Mouse (Mus musculus) embryonic facial prominence, embryonic 10.5 days (tissue): Measurements from ENCODE around the gene Rufy1. TPM values are rescaled to one million over a fixed set of nuclear protein-coding genes. Genes with fewer than 3 reads are reported as not detected.
"Not testable (repeated sequence)": the region's sequence is repeated elsewhere in the genome, so short reads cannot be mapped to it uniquely, and the experiment has no call there.

Experiments used
- DNase-seq: peaks from one replicate; pipeline ENCODE4 v3.0.0-alpha.2; 2017; ENCODE audit warnings: low spot score
- H3K27ac ChIP-seq: fragments of 300-500 bp; sonication (generic); replicated peaks from 2 replicates; pipeline ENCODE4 v1.5.1; 2016; ENCODE audit warnings: mild to moderate bottlenecking
- H3K27me3 ChIP-seq: fragments of 300-500 bp; sonication (generic); replicated peaks from 2 replicates; pipeline ENCODE4 v1.6.1; 2016; ENCODE audit warnings: low read depth, mild to moderate bottlenecking; ENCODE audit not compliant: poor library complexity, severe bottlenecking
- H3K36me3 ChIP-seq: fragments of 300-500 bp; sonication (generic); replicated peaks from 2 replicates; pipeline ENCODE4 v1.6.1; 2016; ENCODE audit warnings: mild to moderate bottlenecking, moderate library complexity
- H3K4me1 ChIP-seq: fragments of 300-500 bp; sonication (generic); 2 replicates; pipeline ENCODE4 v1.6.1; 2016
- H3K4me3 ChIP-seq: fragments of 300-500 bp; sonication (generic); 2 replicates; pipeline ENCODE4 v1.5.1; 2016; ENCODE audit warnings: mild to moderate bottlenecking, moderate library complexity
- H3K9me3 ChIP-seq: fragments of 300-500 bp; sonication (generic); 2 replicates; pipeline ENCODE4 v1.6.1; 2016; ENCODE audit warnings: mild to moderate bottlenecking
- WGBS: fragments of 180-500 bp; shearing (Covaris S2); methylation state at CpG from one replicate; pipeline ENCODE4 v1.1.7; 2016; 5-methylcytosine and 5-hydroxymethylcytosine counted together
- polyA plus RNA-seq: library from polyadenylated mRNA; unstranded; fragments of >200 nt; fragmentation: Nextera tagmentation; extraction: Ambion mirVana; gene quantifications from 2 replicates; pipeline ENCODE4 v1.2.1, GENCODE M21; 2016

The Rufy1 gene
- polyA plus RNA-seq, 1 experiment from 2014 or later, result 27.0 TPM

DNA sequence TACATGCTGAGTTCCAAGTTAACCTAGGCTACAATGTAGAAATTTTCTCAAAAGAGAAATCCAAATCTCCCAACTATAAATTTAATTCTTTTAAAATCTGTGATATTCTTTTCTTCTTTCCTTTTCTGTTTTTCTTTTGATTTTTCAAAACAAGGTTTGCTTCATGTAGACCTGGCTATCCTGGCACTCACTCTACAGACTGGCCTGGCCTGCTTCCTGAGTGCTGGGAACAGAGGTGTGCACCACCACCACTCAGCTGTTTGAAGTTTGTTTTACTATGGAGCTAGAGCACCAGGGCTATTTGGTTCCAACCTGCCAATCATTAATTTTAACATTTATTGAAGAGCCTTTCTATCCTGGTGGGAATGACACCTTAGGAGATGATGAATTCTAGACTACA, 57.8 kb downstream of the Rufy1 start:
- Histone ChIP-seq H3K27me3 (peaks cover 6% of the 10 kb centered on the region), H3K9me3 (no peaks in the 10 kb centered on the region), H3K4me1 (peaks cover 21% of the 10 kb centered on the region), H3K4me3 (no peak overlapping the region), H3K36me3 (no peaks in the 10 kb centered on the region), H3K27ac (no peak overlapping the region)
- DNase-seq, result no peak

DNA sequence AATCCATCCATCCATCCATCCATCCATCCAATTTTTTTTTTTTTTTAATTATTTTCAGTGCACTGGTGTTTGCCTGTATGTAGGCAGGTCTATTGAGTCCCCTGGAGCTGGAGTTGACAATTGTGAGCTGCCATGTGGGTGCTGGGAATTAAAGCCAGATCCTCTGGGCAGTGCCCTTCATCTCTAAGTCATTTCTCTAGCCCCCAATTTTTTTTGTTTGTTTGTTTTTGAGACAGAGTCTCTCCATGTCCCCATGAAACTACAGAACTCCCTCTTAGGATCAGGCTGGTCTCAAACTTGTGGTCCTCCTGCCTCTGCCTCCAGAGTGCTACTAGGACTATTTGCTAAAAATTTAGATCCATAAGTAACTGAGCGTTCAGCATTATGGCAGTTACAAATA, 59.0 kb downstream of the Rufy1 start:
- WGBS, result 97% methylated on average over 1 of the region's 1 CpGs
- H3K4me3 ChIP-seq, result peak overlapping the region; percentile 52
- peaks cover 21% of the 10 kb centered on the region for H3K4me1 ChIP-seq
- peaks cover 6% of the 10 kb centered on the region for H3K27me3 ChIP-seq
- no peak for DNase-seq
- no peaks in the 10 kb centered on the region for H3K9me3 ChIP-seq
- no peaks in the 10 kb centered on the region for H3K36me3 ChIP-seq
- peak overlapping the region; percentile 71; the same call in 1 of the 2 replicates for H3K27ac ChIP-seq

DNA sequence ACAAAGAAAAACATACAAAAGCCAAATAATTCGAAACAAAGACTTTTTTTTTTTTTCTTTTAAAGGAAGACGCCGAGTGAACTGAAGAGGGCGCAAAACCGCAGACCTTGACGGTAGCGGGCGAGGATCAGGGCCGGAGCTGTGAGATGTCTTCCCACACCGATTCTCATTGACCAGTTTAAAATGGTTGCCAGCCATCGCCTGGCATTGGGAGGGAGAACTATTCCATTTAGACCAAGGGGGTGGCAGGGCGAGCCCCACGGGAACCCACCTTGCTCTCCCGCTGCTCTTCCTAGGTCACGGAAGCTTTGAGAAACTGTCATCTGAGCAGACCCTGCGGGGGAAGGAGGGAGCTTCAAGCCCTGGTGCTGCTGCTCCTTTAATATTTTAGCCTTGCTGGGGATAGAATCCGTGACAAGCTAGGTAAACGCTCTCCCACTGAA, 59.5 kb downstream of the Rufy1 start:
- Histone ChIP-seq H3K36me3 (no peaks in the 10 kb centered on the region), H3K4me1 (peaks cover 16% of the 10 kb centered on the region), H3K27me3 (peaks cover 6% of the 10 kb centered on the region), H3K9me3 (no peaks in the 10 kb centered on the region), H3K4me3 (peak overlapping the region; percentile 52), H3K27ac (peak overlapping the region; percentile 71)
- peak; percentile 75 for DNase-seq
- WGBS, result 2% methylated on average over 18 of the region's 18 CpGs

DNA sequence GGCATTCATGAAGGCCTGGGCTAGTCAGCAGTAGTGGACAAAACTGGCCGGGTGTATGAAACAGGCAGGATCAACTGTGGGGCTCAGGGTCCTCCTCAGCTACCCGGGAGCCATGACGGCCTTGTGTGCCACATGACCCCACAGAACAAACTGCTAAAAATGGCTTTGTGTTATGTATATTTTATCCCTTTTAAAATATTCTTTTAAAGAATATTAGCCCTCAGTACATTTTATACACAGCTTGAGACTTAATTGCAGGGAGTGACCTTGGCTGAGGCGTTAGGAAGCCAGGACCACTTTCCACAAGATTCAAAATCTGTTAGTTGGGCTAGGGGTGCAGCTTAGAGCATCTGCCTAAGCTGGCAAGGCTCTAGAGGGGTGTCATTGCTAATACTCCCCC, 60.0 kb downstream of the Rufy1 start:
- 56% methylated on average over 4 of the region's 4 CpGs for WGBS
- peak overlapping the region; percentile 71 for H3K27ac ChIP-seq
- H3K4me1 ChIP-seq, result peaks cover 12% of the 10 kb centered on the region
- H3K9me3 ChIP-seq, result no peaks in the 10 kb centered on the region
- no peak for DNase-seq
- no peaks in the 10 kb centered on the region for H3K36me3 ChIP-seq
- H3K4me3 ChIP-seq, result peak overlapping the region; percentile 52
- H3K27me3 ChIP-seq, result peaks cover 6% of the 10 kb centered on the region

DNA sequence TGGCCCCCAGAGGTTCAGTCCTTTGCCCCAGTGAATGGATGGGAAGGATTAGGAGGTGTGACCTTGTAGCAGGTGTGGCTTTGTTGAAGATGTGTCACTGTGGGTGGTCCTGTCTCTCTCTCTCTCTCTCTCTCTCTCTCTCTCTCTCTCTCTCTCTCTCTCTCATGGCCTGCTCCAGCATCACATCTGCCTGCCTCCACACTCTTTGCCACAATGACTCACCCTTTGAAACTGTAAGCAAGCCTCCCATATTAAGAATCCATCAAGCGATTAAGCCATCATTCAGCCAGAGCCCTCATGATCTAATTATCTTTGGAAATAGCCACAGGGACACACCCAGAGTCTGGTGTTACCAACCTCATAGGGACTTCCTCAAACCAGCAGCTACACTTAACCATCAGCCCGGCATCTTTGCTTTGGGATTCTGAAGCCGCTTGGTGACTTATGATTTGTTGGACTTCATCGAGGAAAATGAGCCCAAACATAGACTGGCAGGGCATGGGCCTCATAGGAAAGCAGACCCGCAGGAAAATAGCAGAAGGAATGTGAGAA, 61.5 kb downstream of the Rufy1 start:
- H3K27ac ChIP-seq, result no peak overlapping the region
- H3K9me3 ChIP-seq, result no peaks in the 10 kb centered on the region
- WGBS, result 90% methylated on average over 5 of the region's 5 CpGs
- no peaks in the 10 kb centered on the region for H3K27me3 ChIP-seq
- no peaks in the 10 kb centered on the region for H3K36me3 ChIP-seq
- H3K4me1 ChIP-seq, result peaks cover 11% of the 10 kb centered on the region; the same call in 1 of the 2 replicates
- H3K4me3 ChIP-seq, result no peak overlapping the region
- no peak for DNase-seq

DNA sequence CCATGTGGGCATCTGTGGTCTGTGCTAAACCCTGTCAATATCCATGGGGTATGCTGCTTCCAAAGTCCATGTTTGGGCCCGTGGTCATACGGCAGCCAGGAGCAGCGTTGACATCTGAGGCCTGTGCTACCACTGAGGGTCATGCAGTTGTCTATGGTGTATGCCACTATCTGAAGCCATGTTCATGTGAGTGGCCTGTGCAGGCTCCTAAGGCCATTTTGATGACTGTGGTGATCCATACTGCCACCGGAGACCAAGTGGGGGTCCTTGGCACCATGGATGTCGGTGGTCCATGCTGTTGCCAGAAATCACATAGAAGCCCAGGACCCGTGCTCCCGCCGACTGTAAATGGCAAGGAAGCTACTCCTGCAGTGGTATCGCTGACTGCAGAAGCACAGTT, 63.4 kb downstream of the Rufy1 start:
- Histone ChIP-seq H3K4me1 (peaks cover 11% of the 10 kb centered on the region; the same call in 1 of the 2 replicates), H3K4me3 (no peak overlapping the region), H3K27me3 (no peaks in the 10 kb centered on the region), H3K27ac (no peak overlapping the region), H3K36me3 (no peaks in the 10 kb centered on the region), H3K9me3 (no peaks in the 10 kb centered on the region)
- no peak for DNase-seq
- 90% methylated on average over 9 of the region's 9 CpGs for WGBS

DNA sequence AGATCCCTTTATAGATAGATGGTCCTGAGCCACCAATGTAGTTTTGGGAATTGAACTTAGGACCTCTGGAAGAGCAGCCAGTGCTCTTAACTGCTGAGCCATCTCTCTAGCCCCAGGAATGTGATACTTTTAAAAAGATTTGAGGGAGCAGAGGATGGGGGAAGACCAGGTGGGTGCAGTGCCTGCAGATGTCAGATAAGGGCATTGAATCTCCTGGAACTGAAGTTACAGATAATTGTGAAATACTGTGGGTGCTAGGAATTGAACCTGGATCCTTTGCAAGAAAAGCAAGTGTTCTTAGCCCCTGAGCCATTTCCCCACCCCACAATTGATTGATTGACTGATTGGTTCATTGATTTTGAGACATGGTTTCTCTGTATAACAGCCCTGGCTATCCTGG, 65.6 kb downstream of the Rufy1 start:
- no peak for DNase-seq
- H3K27me3 ChIP-seq, result peaks cover 22% of the 10 kb centered on the region
- H3K4me3 ChIP-seq, result no peak overlapping the region
- H3K36me3 ChIP-seq, result no peaks in the 10 kb centered on the region
- no peak overlapping the region for H3K27ac ChIP-seq
- H3K9me3 ChIP-seq, result no peaks in the 10 kb centered on the region
- no peaks in the 10 kb centered on the region for H3K4me1 ChIP-seq

DNA sequence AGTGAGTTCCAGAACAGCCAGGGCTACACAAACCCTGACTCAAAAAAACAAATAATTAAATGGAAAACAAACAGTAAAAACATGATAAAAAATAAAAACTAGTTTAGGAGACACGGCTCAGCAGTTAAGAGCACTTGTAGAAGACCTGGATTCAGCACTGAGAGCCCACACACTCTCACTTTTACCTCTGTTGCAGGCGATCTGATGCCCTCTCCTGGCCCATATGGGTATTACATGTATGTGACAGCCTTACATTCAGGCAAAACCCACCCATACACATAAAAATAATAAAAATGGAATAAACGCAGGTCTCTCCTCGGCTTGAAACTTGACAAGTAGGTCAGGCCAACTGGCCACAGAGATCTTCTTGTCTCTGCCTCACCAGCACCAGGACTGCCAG, 66.4 kb downstream of the Rufy1 start:
- peak; percentile 76 for DNase-seq
- 11% methylated on average over 4 of the region's 4 CpGs for WGBS
- Histone ChIP-seq H3K9me3 (no peaks in the 10 kb centered on the region), H3K4me3 (no peak overlapping the region), H3K27me3 (peaks cover 28% of the 10 kb centered on the region), H3K27ac (no peak overlapping the region), H3K36me3 (no peaks in the 10 kb centered on the region), H3K4me1 (peaks cover 1% of the 10 kb centered on the region; the same call in 1 of the 2 replicates)

DNA sequence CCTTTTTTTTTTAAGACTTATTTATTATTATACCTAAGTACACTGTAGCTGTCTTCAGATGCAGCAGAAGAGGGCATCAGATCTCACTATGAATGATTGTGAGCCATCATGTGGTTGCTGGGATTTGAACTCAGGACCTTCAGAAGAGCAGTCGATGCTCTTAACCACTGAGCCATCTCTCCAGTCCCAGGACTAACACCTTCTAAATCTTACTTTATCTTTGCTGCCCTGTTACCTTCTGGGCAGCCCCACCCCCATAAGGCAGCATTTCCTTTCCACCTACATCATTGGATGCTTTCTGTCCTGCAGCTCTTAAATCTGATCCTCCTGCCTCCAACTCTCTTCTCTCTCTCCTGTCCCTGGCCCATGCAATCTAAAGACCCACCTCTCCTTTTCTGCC, 69.6 kb downstream of the Rufy1 start:
- WGBS, result 79% methylated on average over 1 of the region's 1 CpGs
- DNase-seq, H3K27ac ChIP-seq, H3K4me1 ChIP-seq, H3K9me3 ChIP-seq, H3K4me3 ChIP-seq, H3K36me3 ChIP-seq: not testable (repeated sequence)
- peaks cover 54% of the 10 kb centered on the region for H3K27me3 ChIP-seq

DNA sequence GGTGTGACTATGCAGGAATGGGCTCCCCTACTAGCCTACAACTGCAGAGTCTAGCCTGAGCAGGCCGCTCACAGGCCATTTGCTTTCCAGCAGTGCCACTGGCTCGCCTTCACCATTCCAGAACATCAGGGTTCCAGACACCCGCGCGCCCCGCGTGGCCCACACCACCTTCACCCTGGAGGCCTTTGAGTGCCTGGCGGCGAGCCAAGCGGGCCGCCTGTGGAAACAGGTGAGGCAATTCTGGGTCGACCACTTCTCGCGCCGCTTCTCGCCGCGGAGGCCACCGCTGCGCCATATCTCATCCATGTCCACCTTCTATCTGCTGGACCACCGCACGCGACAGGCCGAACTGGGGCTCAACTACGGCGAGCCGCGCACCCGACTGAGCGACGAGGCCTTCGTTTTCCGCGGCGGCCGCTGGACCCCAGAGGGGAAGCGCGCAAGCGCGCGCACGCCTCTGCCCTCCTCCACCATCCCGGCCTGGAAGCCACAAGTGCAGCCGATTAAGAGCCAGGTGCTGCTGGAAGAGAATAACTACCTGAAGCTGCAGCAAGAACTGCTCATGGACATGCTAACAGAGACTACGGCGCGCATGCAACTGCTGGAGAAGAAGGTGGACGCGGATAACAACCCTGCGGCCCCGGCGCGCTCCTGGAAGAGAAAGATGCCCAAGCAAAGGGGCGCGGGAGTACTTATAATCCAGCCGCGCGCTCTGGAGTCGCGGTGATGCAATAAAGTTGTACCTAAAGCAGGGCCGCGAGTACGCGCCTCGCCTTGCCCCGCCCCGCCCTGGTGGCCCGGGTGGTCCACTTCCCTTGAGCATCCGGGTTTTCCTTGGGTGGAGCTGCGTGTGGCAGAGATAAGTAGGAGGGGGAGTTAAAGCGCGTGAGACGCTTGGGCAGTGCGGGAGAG, 71.7 kb downstream of the Rufy1 start:
- Histone ChIP-seq H3K9me3 (no peaks in the 10 kb centered on the region), H3K36me3 (no peaks in the 10 kb centered on the region), H3K4me1 (peaks cover 9% of the 10 kb centered on the region), H3K4me3 (peak overlapping the region; percentile 72), H3K27ac (peak overlapping the region; percentile 80), H3K27me3 (peaks cover 54% of the 10 kb centered on the region)
- WGBS, result 3% methylated on average over 74 of the region's 74 CpGs
- peak; percentile 82 for DNase-seq

DNA sequence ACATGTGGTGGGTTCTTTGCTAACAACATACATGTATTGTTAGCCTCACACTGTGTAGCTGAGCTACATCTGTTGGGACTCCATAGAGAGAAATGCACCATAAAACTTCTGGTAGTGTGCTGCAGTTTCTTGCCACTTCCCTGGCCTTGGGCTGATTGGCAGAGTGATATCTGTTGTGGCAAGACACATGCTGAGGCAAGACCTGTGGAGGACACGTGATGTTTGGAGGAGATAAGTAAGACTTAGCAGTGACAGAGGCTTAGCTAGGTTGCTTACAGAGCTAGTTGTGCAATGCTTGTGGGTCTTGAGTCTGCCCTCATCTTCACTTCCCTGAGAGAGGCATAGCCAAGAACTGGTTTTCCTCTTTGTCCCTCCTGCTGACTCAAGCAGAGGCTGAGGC, 75.5 kb downstream of the Rufy1 start:
- peaks cover 9% of the 10 kb centered on the region for H3K4me1 ChIP-seq
- no peaks in the 10 kb centered on the region for H3K36me3 ChIP-seq
- H3K27me3 ChIP-seq, result peaks cover 33% of the 10 kb centered on the region
- WGBS, result 70% methylated on average over 1 of the region's 1 CpGs
- no peaks in the 10 kb centered on the region for H3K9me3 ChIP-seq
- H3K27ac ChIP-seq, result no peak overlapping the region
- DNase-seq, result no peak
- no peak overlapping the region for H3K4me3 ChIP-seq

DNA sequence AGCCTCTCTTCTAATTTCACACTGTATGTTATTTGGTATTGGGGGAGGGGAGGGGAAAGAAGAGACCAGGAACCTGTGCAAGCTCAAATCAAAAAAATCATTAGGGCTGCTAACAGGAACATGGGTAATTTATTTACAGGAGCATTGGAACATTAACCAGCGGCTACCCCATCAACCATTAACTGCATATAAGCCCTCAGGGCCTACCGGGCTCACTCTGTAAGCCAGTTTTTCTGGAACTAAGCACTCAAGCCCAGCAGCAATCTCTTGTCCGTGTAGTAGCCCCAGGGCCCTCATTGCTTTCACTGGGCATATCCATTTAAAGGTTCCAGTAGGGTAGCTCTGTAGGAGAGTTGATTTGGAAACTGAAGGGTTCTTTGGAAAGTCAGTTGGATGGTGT, 76.1 kb downstream of the Rufy1 start:
- no peak for DNase-seq
- Histone ChIP-seq H3K27ac (no peak overlapping the region), H3K36me3 (no peaks in the 10 kb centered on the region), H3K27me3 (peaks cover 29% of the 10 kb centered on the region), H3K4me1 (peaks cover 9% of the 10 kb centered on the region), H3K4me3 (no peak overlapping the region), H3K9me3 (no peaks in the 10 kb centered on the region)
- 80% methylated on average over 3 of the region's 3 CpGs for WGBS

DNA sequence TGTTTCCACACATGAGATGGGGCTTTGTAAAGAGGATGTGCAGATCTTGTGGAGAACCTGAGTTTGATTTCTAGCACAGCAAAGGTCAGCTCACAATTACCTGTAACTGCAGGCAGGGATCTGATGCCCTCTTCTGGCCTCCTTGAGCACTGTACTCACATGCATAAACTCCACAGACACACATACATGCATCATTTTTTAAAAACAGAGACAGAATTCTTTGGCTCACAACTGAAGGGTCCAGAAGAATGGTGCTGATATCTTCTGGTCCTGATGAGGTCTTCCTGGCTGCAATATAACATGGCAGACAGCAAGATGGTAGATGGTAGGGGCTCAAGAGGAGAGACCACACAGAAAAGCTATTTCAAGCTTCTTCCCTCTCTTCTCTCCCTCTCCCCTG, 76.8 kb downstream of the Rufy1 start, which contains the start of gene Cby3:
Cby3 (plus strand) TSS at position 301 of the 400 bp plus-strand sequence.
- H3K27ac ChIP-seq, result no peak within 1 kb of the TSS
- no peak for DNase-seq
- no peaks in the 10 kb centered on the region for H3K9me3 ChIP-seq
- no peak within 1 kb of the TSS for H3K4me3 ChIP-seq
- H3K36me3 ChIP-seq, result no peaks in the 10 kb centered on the region
- H3K27me3 ChIP-seq, result peaks cover 22% of the 10 kb centered on the region
- peaks cover 4% of the 10 kb centered on the region for H3K4me1 ChIP-seq
